ENCODE assay signal across 8 mouse cellular contexts in genomic region chr11:75194121-75194849, GRCm38 (mm10). TPM values are rescaled to one million over a fixed set of nuclear protein-coding genes. Genes with fewer than 3 reads are reported as not detected.
DNase-seq lines count a peak whose midpoint lies in the region; ATAC-seq and TF ChIP-seq lines count a peak whose summit lies in the region.

No protein-coding gene starts in this region.

- 1% methylated on average over 52 of the region's 52 CpGs for WGBS in liver, adult 2 months
- WGBS in heart, embryonic 13.5 days, result 0% methylated on average over 52 of the region's 52 CpGs
- WGBS in limb, embryonic 10.5 days, result under 1% methylated on average over 52 of the region's 52 CpGs
- 0% methylated on average over 52 of the region's 52 CpGs for WGBS in neural tube, embryonic 13.5 days

- no peak for ATAC-seq in heart, embryonic 13.5 days (ENCODE audit: extremely low read depth, insufficient number of reproducible peaks, low FRiP score, low TSS enrichment)
- no peak for ATAC-seq in neural tube, embryonic 13.5 days (ENCODE audit: low read depth)

- TF ChIP-seq POLR2A in liver, adult 2 months (IDR thresholded peaks at IDR 0.05; ENCODE audit: extremely low read depth, insufficient read depth, low read length), result no peak

- H3K4me3 ChIP-seq in liver, adult 2 months (ENCODE audit: insufficient read depth, low read depth, low read length), result peak overlapping the region; percentile 68
- peak overlapping the region; percentile 70 for H3K4me3 ChIP-seq in heart, embryonic 13.5 days
- peak overlapping the region; percentile 61 for H3K4me3 ChIP-seq in limb, embryonic 10.5 days
- H3K4me3 ChIP-seq in neural tube, embryonic 13.5 days, result peak overlapping the region; percentile 61

- no peaks in the 10 kb centered on the region for H3K36me3 ChIP-seq in liver, adult 2 months (ENCODE audit: control insufficient read depth, insufficient read depth, low read length)
- H3K36me3 ChIP-seq in heart, embryonic 13.5 days, result no peaks in the 10 kb centered on the region
- no peaks in the 10 kb centered on the region for H3K36me3 ChIP-seq in limb, embryonic 10.5 days
- no peaks in the 10 kb centered on the region for H3K36me3 ChIP-seq in neural tube, embryonic 13.5 days

- H3K9me3 ChIP-seq in heart, embryonic 13.5 days, result no peaks in the 10 kb centered on the region
- H3K9me3 ChIP-seq in limb, embryonic 10.5 days (replicated peaks), result no peaks in the 10 kb centered on the region
- no peaks in the 10 kb centered on the region for H3K9me3 ChIP-seq in neural tube, embryonic 13.5 days

- H3K9ac ChIP-seq in liver, adult 2 months (ENCODE audit: low read depth, low read length), result peak overlapping the region; percentile 63
- H3K9ac ChIP-seq in heart, embryonic 13.5 days, result peak overlapping the region; percentile 87
- H3K9ac ChIP-seq in neural tube, embryonic 13.5 days, result peak overlapping the region; percentile 78

- TF ChIP-seq CTCF in liver, adult 2 months (IDR thresholded peaks at IDR 0.05; ENCODE audit: low read depth, low read length), result no peak

- H3K4me2 ChIP-seq in heart, embryonic 13.5 days, result peak overlapping the region; percentile 89
- peak overlapping the region; percentile 69 for H3K4me2 ChIP-seq in neural tube, embryonic 13.5 days

- intact Hi-C loops in left cerebral cortex, postnatal 25 days (cut with DNase I), result loop anchor here (5.0 kb wide), 2 partner anchors 198 to 268 kb away; partner anchors contain the start of gene Tlcd2

- no peak overlapping the region for H3K27ac ChIP-seq in liver, adult 2 months (replicated peaks; ENCODE audit: insufficient read depth, low read depth, low read length)
- peak overlapping the region; percentile 89 for H3K27ac ChIP-seq in heart, embryonic 13.5 days (replicated peaks)
- peak overlapping the region; percentile 75 for H3K27ac ChIP-seq in limb, embryonic 10.5 days
- H3K27ac ChIP-seq in neural tube, embryonic 13.5 days (replicated peaks), result peak overlapping the region; percentile 59

- no peak for DNase-seq in liver, adult 2 months (ENCODE audit: extremely low read depth, low read depth, low spot score)
- DNase-seq in liver, result no peak
- DNase-seq in adrenal gland, postnatal 36 days, result peak; percentile 49 to 56
- peak; percentile 60 for DNase-seq in limb, embryonic 10.5 days (ENCODE audit: low spot score)
- DNase-seq in frontal cortex, postnatal 25 days (ENCODE audit: low spot score in 2 of 2), result no peak
- DNase-seq in left cerebral cortex, postnatal 25 days (ENCODE audit: low spot score in 2 of 2), result no peak

- H3K79me2 ChIP-seq in liver, adult 2 months (ENCODE audit: control insufficient read depth, insufficient read depth, low read length), result peaks cover 21% of the 10 kb centered on the region; the same call in 1 of the 2 replicates

- H3K4me1 ChIP-seq in liver, adult 2 months (ENCODE audit: control insufficient read depth, insufficient read depth, low read length), result 0 out of 2 replicates have a peak, but pooled peaks cover 5% of the 10 kb centered on the region
- peaks cover 66% of the 10 kb centered on the region for H3K4me1 ChIP-seq in heart, embryonic 13.5 days
- H3K4me1 ChIP-seq in limb, embryonic 10.5 days, result peaks cover 59% of the 10 kb centered on the region
- H3K4me1 ChIP-seq in neural tube, embryonic 13.5 days (replicated peaks), result peaks cover 63% of the 10 kb centered on the region

- H3K27me3 ChIP-seq in liver, adult 2 months (ENCODE audit: control insufficient read depth, insufficient read depth, low read length), result no peaks in the 10 kb centered on the region
- H3K27me3 ChIP-seq in heart, embryonic 13.5 days (replicated peaks), result peaks cover 68% of the 10 kb centered on the region
- peaks cover 87% of the 10 kb centered on the region for H3K27me3 ChIP-seq in limb, embryonic 10.5 days (ENCODE audit: low read depth, poor library complexity, severe bottlenecking)
- peaks cover 65% of the 10 kb centered on the region for H3K27me3 ChIP-seq in neural tube, embryonic 13.5 days

RNA-seq across cellular contexts. Expression of gene Rtn4rl1, which starts 0.7 kb away (rescaled TPM):
- 1.3 and 2.4 TPM in 2 replicates for total RNA-seq in liver, adult 2 months (2014; rRNA removed)
- polyA plus RNA-seq in liver, adult 2 months (2012; rRNA removed), result 9.5 and 10.0 TPM in 2 replicates
- total RNA-seq in adrenal gland, postnatal 36 days (2021), result 10 to 100 TPM; 37.3 to 53.0 TPM
- polyA plus RNA-seq in heart, embryonic 13.5 days (2015; fragmentation: Nextera tagmentation; extraction: Ambion mirVana), result 10.2 and 12.4 TPM in 2 replicates
- 0.90 and 1.3 TPM in 2 replicates for polyA plus RNA-seq in limb, embryonic 10.5 days (2016; fragmentation: Nextera tagmentation; extraction: Ambion mirVana)
- 12.4 and 16.5 TPM in 2 replicates for polyA plus RNA-seq in neural tube, embryonic 13.5 days (2015; fragmentation: Nextera tagmentation; extraction: Ambion mirVana)
- total RNA-seq in left cerebral cortex, postnatal 25 days (2021), result 10 to 100 TPM; 76.5 to 90.2 TPM

RNA-seq across cellular contexts. Expression of gene Dph1, which starts 3.2 kb away (rescaled TPM):
- 11.3 and 14.2 TPM in 2 replicates for total RNA-seq in liver, adult 2 months (2014; rRNA removed)
- 49.1 and 53.5 TPM in 2 replicates for polyA plus RNA-seq in liver, adult 2 months (2012; rRNA removed)
- 10 to 100 TPM; 29.8 to 30.6 TPM for total RNA-seq in adrenal gland, postnatal 36 days (2021)
- 19.3 and 21.3 TPM in 2 replicates for polyA plus RNA-seq in heart, embryonic 13.5 days (2015; fragmentation: Nextera tagmentation; extraction: Ambion mirVana)
- polyA plus RNA-seq in limb, embryonic 10.5 days (2016; fragmentation: Nextera tagmentation; extraction: Ambion mirVana), result 32.7 and 35.3 TPM in 2 replicates
- 13.7 and 15.0 TPM in 2 replicates for polyA plus RNA-seq in neural tube, embryonic 13.5 days (2015; fragmentation: Nextera tagmentation; extraction: Ambion mirVana)
- 10 to 100 TPM; 26.9 to 27.2 TPM for total RNA-seq in left cerebral cortex, postnatal 25 days (2021)

RNA-seq across cellular contexts. Expression of gene Ovca2, which starts 15.7 kb away (rescaled TPM):
- total RNA-seq in liver, adult 2 months (2014; rRNA removed), result 6.7 and 6.9 TPM in 2 replicates
- polyA plus RNA-seq in liver, adult 2 months (2012; rRNA removed), result 5.7 and 8.0 TPM in 2 replicates
- 10 to 100 TPM; 20.7 to 22.4 TPM for total RNA-seq in adrenal gland, postnatal 36 days (2021)
- 15.2 and 16.4 TPM in 2 replicates for polyA plus RNA-seq in heart, embryonic 13.5 days (2015; fragmentation: Nextera tagmentation; extraction: Ambion mirVana)
- 38.0 and 39.9 TPM in 2 replicates for polyA plus RNA-seq in limb, embryonic 10.5 days (2016; fragmentation: Nextera tagmentation; extraction: Ambion mirVana)
- polyA plus RNA-seq in neural tube, embryonic 13.5 days (2015; fragmentation: Nextera tagmentation; extraction: Ambion mirVana), result 18.6 and 20.5 TPM in 2 replicates
- 10 to 100 TPM; 12.4 to 13.9 TPM for total RNA-seq in left cerebral cortex, postnatal 25 days (2021)

RNA-seq across cellular contexts. Expression of gene Hic1, which starts 25.0 kb away (rescaled TPM):
- total RNA-seq in liver, adult 2 months (2014; rRNA removed), result 1.1 and 1.8 TPM in 2 replicates
- polyA plus RNA-seq in liver, adult 2 months (2012; rRNA removed), result 3.8 and 4.3 TPM in 2 replicates
- total RNA-seq in adrenal gland, postnatal 36 days (2021), result 1 to 10 TPM; 8.3 to 9.0 TPM
- 9.4 and 9.5 TPM in 2 replicates for polyA plus RNA-seq in heart, embryonic 13.5 days (2015; fragmentation: Nextera tagmentation; extraction: Ambion mirVana)
- 0.99 and 3.5 TPM in 2 replicates for polyA plus RNA-seq in limb, embryonic 10.5 days (2016; fragmentation: Nextera tagmentation; extraction: Ambion mirVana)
- 7.4 and 9.2 TPM in 2 replicates for polyA plus RNA-seq in neural tube, embryonic 13.5 days (2015; fragmentation: Nextera tagmentation; extraction: Ambion mirVana)
- 1 to 10 TPM; 3.3 to 3.5 TPM for total RNA-seq in left cerebral cortex, postnatal 25 days (2021)

Comparison
In these comparisons a context has a peak if more than half of its experiments do, and no peak if none do; other contexts are left out.
1. DNase-seq: peak in adrenal gland, postnatal 36 days (2 of 2) and limb, embryonic 10.5 days (single experiment); none in liver, adult 2 months (single experiment), liver (single experiment), frontal cortex, postnatal 25 days (0 of 2) and left cerebral cortex, postnatal 25 days (0 of 2).
2. Peak in every context shown above with its lines, with median percentiles within 50 percentile points of each other: H3K4me3 ChIP-seq and H3K9ac ChIP-seq.